Mouse (Mus musculus): ENCODE data around the gene Tiam1. TPM values are rescaled to one million over a fixed set of nuclear protein-coding genes. Genes with fewer than 3 reads are reported as not detected.

Gene Tiam1
- polyA plus RNA-seq, 1 experiment, result not detected

- Histone ChIP-seq H3K27ac (ENCODE audit: insufficient read depth, low read depth, low read length) (no peak overlapping the region), H3K4me3 (ENCODE audit: insufficient read depth, low read depth, low read length) (no peak overlapping the region), H3K4me1 (ENCODE audit: control insufficient read depth, insufficient read depth, low read length) (peaks cover 40% of the 10 kb centered on the region)
- WGBS, result 87% methylated on average over 5 of the region's 5 CpGs
- TF ChIP-seq POLR2A (IDR thresholded peaks at IDR 0.05; ENCODE audit: insufficient read depth, low read depth, low read length) (no peak), CTCF (IDR thresholded peaks at IDR 0.05; ENCODE audit: insufficient read depth, low read depth, low read length) (no peak)
Observed at GRCm38 (mm10) chr16:89990288-89990955, 153.1 kb downstream of the Tiam1 start.

DNA sequence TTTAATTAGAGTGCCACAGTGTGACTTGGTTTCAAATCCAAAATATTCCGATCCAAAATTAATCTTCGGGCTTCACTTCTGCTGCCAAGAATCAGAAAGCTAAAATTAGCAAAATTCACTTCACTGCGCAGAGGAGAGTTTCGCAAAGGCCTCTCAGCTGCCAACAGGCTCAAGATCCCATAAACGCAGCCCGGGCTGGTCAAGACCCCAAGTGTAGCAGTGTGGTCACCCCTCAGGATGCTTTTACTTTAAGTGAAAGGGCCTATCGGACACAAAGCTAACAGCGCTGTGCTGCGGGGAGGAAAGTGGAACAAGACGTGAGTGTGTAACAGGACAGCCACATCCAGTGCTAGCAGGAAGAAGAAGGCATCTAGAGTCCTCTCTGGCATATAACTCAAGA lies 153.8 kb downstream of the Tiam1 start:
- Histone ChIP-seq H3K4me3 (ENCODE audit: insufficient read depth, low read depth, low read length) (no peak overlapping the region), H3K27ac (ENCODE audit: insufficient read depth, low read depth, low read length) (no peak overlapping the region), H3K4me1 (ENCODE audit: control insufficient read depth, insufficient read depth, low read length) (peaks cover 40% of the 10 kb centered on the region)
- WGBS, result 56% methylated on average over 10 of the region's 10 CpGs
- TF ChIP-seq CTCF (IDR thresholded peaks at IDR 0.05; ENCODE audit: insufficient read depth, low read depth, low read length) (no peak), POLR2A (IDR thresholded peaks at IDR 0.05; ENCODE audit: insufficient read depth, low read depth, low read length) (no peak)

- TF ChIP-seq POLR2A (IDR thresholded peaks at IDR 0.05; ENCODE audit: insufficient read depth, low read depth, low read length), result no peak
- no peak for TF ChIP-seq CTCF (IDR thresholded peaks at IDR 0.05; ENCODE audit: insufficient read depth, low read depth, low read length)
- Histone ChIP-seq H3K4me1 (ENCODE audit: control insufficient read depth, insufficient read depth, low read length) (peaks cover 31% of the 10 kb centered on the region), H3K4me3 (ENCODE audit: insufficient read depth, low read depth, low read length) (no peak overlapping the region), H3K27ac (ENCODE audit: insufficient read depth, low read depth, low read length) (no peak overlapping the region)
- 87% methylated on average over 18 of the region's 18 CpGs for WGBS
Observed at GRCm38 (mm10) chr16:89986672-89987362, 156.8 kb downstream of the Tiam1 start.

- peaks cover 28% of the 10 kb centered on the region for H3K4me1 ChIP-seq (ENCODE audit: control insufficient read depth, insufficient read depth, low read length)
- H3K27ac ChIP-seq (ENCODE audit: insufficient read depth, low read depth, low read length), result peak overlapping the region; percentile 22
- TF ChIP-seq CTCF (IDR thresholded peaks at IDR 0.05; ENCODE audit: insufficient read depth, low read depth, low read length), result no peak
- TF ChIP-seq POLR2A (IDR thresholded peaks at IDR 0.05; ENCODE audit: insufficient read depth, low read depth, low read length), result no peak
- 51% methylated on average over 20 of the region's 20 CpGs for WGBS
- no peak overlapping the region for H3K4me3 ChIP-seq (ENCODE audit: insufficient read depth, low read depth, low read length)
Observed at GRCm38 (mm10) chr16:89985702-89986481, 157.7 kb downstream of the Tiam1 start.

- Histone ChIP-seq H3K27ac (ENCODE audit: insufficient read depth, low read depth, low read length) (no peak overlapping the region), H3K4me1 (ENCODE audit: control insufficient read depth, insufficient read depth, low read length) (0 out of 2 replicates have a peak, but pooled peaks cover under 1% of the 10 kb centered on the region), H3K4me3 (ENCODE audit: insufficient read depth, low read depth, low read length) (no peak overlapping the region)
- TF ChIP-seq POLR2A (IDR thresholded peaks at IDR 0.05; ENCODE audit: insufficient read depth, low read depth, low read length), result no peak
- no peak for TF ChIP-seq CTCF (IDR thresholded peaks at IDR 0.05; ENCODE audit: insufficient read depth, low read depth, low read length)
- 74% methylated on average over 11 of the region's 11 CpGs for WGBS
Observed at GRCm38 (mm10) chr16:89980075-89980744, 163.4 kb downstream of the Tiam1 start.

GRCm38 (mm10) chr16:89975441-89975840 lies 168.1 kb downstream of the Tiam1 start:
- Histone ChIP-seq H3K27ac (ENCODE audit: insufficient read depth, low read depth, low read length) (no peak overlapping the region), H3K4me3 (ENCODE audit: insufficient read depth, low read depth, low read length) (no peak overlapping the region), H3K4me1 (ENCODE audit: control insufficient read depth, insufficient read depth, low read length) (peaks cover 12% of the 10 kb centered on the region)
- no peak for TF ChIP-seq CTCF (IDR thresholded peaks at IDR 0.05; ENCODE audit: insufficient read depth, low read depth, low read length)
- TF ChIP-seq POLR2A (IDR thresholded peaks at IDR 0.05; ENCODE audit: insufficient read depth, low read depth, low read length), result no peak
- 90% methylated on average over 9 of the region's 9 CpGs for WGBS

DNA sequence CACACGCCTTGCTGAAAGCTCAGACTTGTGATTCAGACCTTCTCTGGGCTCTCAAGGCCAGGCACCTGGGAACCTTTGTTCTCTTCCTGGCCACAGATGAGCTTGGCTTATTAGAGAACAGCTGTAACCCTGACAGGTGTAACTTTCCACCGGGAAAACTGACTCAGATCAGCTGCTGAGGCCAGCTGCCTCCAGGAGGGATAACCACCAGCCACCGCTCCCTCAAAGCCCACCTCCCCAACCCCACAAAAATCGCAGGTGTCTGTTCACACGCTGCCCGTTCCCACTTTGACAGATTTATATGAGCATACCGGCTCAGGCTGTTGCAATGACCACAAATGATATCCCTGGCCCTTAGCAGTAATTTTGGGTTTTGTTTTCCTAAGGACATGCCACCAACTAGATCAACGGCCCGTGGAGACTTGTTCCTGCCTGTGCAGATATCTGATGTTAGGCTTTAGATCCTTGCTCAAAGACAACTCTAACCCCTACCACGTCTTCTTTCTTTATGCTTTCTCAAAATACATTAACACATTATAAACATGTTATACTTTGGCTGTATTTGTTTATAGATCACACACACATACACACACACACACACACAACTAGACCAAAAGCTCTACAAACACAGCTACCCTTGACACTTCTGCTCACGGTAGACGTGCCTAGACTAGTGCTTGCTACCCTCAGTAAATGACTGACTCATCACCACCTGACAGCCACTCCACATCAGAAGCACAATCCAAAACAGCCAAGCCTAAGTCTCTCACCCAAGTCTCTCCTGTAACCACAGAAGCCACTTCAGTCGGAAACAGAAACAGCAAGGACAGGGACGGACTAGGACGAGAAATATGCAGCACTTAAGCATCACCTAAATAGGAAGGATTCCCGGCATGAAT lies 169.5 kb downstream of the Tiam1 start:
- 84% methylated on average over 16 of the region's 16 CpGs for WGBS

More for the DNA sequence above, 169.5 kb downstream of the Tiam1 start:
- Histone ChIP-seq H3K27ac (ENCODE audit: insufficient read depth, low read depth, low read length) (no peak overlapping the region), H3K4me1 (ENCODE audit: control insufficient read depth, insufficient read depth, low read length) (peaks cover 12% of the 10 kb centered on the region), H3K4me3 (ENCODE audit: insufficient read depth, low read depth, low read length) (no peak overlapping the region)
- TF ChIP-seq CTCF (IDR thresholded peaks at IDR 0.05; ENCODE audit: insufficient read depth, low read depth, low read length) (no peak), POLR2A (IDR thresholded peaks at IDR 0.05; ENCODE audit: insufficient read depth, low read depth, low read length) (no peak)
